Mouse (Mus musculus): ENCODE data around the gene Coq9. TPM values are rescaled to one million over a fixed set of nuclear protein-coding genes. Genes with fewer than 3 reads are reported as not detected.

Coq9 gene
- polyA plus RNA-seq (2012; rRNA removed): 166 and 176 TPM in 2 replicates

GRCm38 (mm10) chr8:94837662-94838574, at the start of gene Coq9, which contains the start of gene Ciapin1:
Gene Coq9 (plus strand): TSS chr8:94838321.
Gene Ciapin1 (minus strand): TSS chr8:94838358.
- peak; percentile 26; the same call in 1 of the 2 replicates for TF ChIP-seq CTCF (IDR thresholded peaks at IDR 0.05; ENCODE audit: borderline replicate concordance, control insufficient read depth, extremely low read depth, insufficient read depth, low read length, poor library complexity)
- TF ChIP-seq POLR2A (IDR thresholded peaks at IDR 0.05; ENCODE audit: control insufficient read depth, extremely low read depth, insufficient read depth, low read length, poor library complexity): peak; percentile 94
- H3K4me3 ChIP-seq (ENCODE audit: control insufficient read depth, insufficient read depth, low read length): peak within 1 kb of the TSS; percentile 88
- peak; percentile 96 for DNase-seq
- H3K27ac ChIP-seq (ENCODE audit: control insufficient read depth, insufficient read depth, low read length): peak within 1 kb of the TSS; percentile 58
- peaks cover 8% of the 10 kb centered on the region for H3K4me1 ChIP-seq (replicated peaks; ENCODE audit: control insufficient read depth, insufficient read depth, low read length)
- H3K27me3 ChIP-seq (ENCODE audit: control insufficient read depth, insufficient read depth, low read length): no peaks in the 10 kb centered on the region
- H3K36me3 ChIP-seq (ENCODE audit: control insufficient read depth, insufficient read depth, low read length): no peaks in the 10 kb centered on the region
- under 1% methylated on average over 82 of the region's 82 CpGs for WGBS

- TF ChIP-seq POLR2A (IDR thresholded peaks at IDR 0.05; ENCODE audit: control insufficient read depth, extremely low read depth, insufficient read depth, low read length, poor library complexity) (no peak), CTCF (IDR thresholded peaks at IDR 0.05; ENCODE audit: borderline replicate concordance, control insufficient read depth, extremely low read depth, insufficient read depth, low read length, poor library complexity) (no peak)
- H3K4me3 ChIP-seq (ENCODE audit: control insufficient read depth, insufficient read depth, low read length): no peak overlapping the region
- 93% methylated on average over 10 of the region's 10 CpGs for WGBS
- H3K27ac ChIP-seq (ENCODE audit: control insufficient read depth, insufficient read depth, low read length): no peak overlapping the region
- no peaks in the 10 kb centered on the region for H3K4me1 ChIP-seq (replicated peaks; ENCODE audit: control insufficient read depth, insufficient read depth, low read length)
- H3K36me3 ChIP-seq (ENCODE audit: control insufficient read depth, insufficient read depth, low read length): no peaks in the 10 kb centered on the region
- no peak for DNase-seq
- H3K27me3 ChIP-seq (ENCODE audit: control insufficient read depth, insufficient read depth, low read length): no peaks in the 10 kb centered on the region
These were observed 48.7 kb upstream of the Coq9 start for GRCm38 (mm10) chr8:94789256-94789955.

GRCm38 (mm10) chr8:94794368-94794767, 43.8 kb upstream of the Coq9 start:
- 93% methylated on average over 4 of the region's 4 CpGs for WGBS
- no peaks in the 10 kb centered on the region for H3K4me1 ChIP-seq (replicated peaks; ENCODE audit: control insufficient read depth, insufficient read depth, low read length)

GRCm38 (mm10) chr8:94794782-94795181, 43.3 kb upstream of the Coq9 start:
- no peak for TF ChIP-seq CTCF (IDR thresholded peaks at IDR 0.05; ENCODE audit: borderline replicate concordance, control insufficient read depth, extremely low read depth, insufficient read depth, low read length, poor library complexity)
- no peak for TF ChIP-seq POLR2A (IDR thresholded peaks at IDR 0.05; ENCODE audit: control insufficient read depth, extremely low read depth, insufficient read depth, low read length, poor library complexity)
- Histone ChIP-seq H3K27me3 (ENCODE audit: control insufficient read depth, insufficient read depth, low read length) (no peaks in the 10 kb centered on the region), H3K27ac (ENCODE audit: control insufficient read depth, insufficient read depth, low read length) (no peak overlapping the region), H3K4me3 (ENCODE audit: control insufficient read depth, insufficient read depth, low read length) (no peak overlapping the region), H3K4me1 (replicated peaks; ENCODE audit: control insufficient read depth, insufficient read depth, low read length) (no peaks in the 10 kb centered on the region), H3K36me3 (ENCODE audit: control insufficient read depth, insufficient read depth, low read length) (no peaks in the 10 kb centered on the region)
- 90% methylated on average over 2 of the region's 2 CpGs for WGBS
- no peak for DNase-seq

More at GRCm38 (mm10) chr8:94794368-94794767, 43.8 kb upstream of the Coq9 start:
- no peaks in the 10 kb centered on the region for H3K27me3 ChIP-seq (ENCODE audit: control insufficient read depth, insufficient read depth, low read length)
- TF ChIP-seq POLR2A (IDR thresholded peaks at IDR 0.05; ENCODE audit: control insufficient read depth, extremely low read depth, insufficient read depth, low read length, poor library complexity): no peak
- no peak for TF ChIP-seq CTCF (IDR thresholded peaks at IDR 0.05; ENCODE audit: borderline replicate concordance, control insufficient read depth, extremely low read depth, insufficient read depth, low read length, poor library complexity)
- no peak for DNase-seq
- H3K36me3 ChIP-seq (ENCODE audit: control insufficient read depth, insufficient read depth, low read length): no peaks in the 10 kb centered on the region
- H3K4me3 ChIP-seq (ENCODE audit: control insufficient read depth, insufficient read depth, low read length): no peak overlapping the region
- H3K27ac ChIP-seq (ENCODE audit: control insufficient read depth, insufficient read depth, low read length): no peak overlapping the region

- DNase-seq: no peak
- no peak overlapping the region for H3K4me3 ChIP-seq (ENCODE audit: control insufficient read depth, insufficient read depth, low read length)
- no peaks in the 10 kb centered on the region for H3K27me3 ChIP-seq (ENCODE audit: control insufficient read depth, insufficient read depth, low read length)
- peaks cover 12% of the 10 kb centered on the region for H3K4me1 ChIP-seq (replicated peaks; ENCODE audit: control insufficient read depth, insufficient read depth, low read length)
- 26% methylated on average over 7 of the region's 7 CpGs for WGBS
- no peak for TF ChIP-seq CTCF (IDR thresholded peaks at IDR 0.05; ENCODE audit: borderline replicate concordance, control insufficient read depth, extremely low read depth, insufficient read depth, low read length, poor library complexity)
- no peak for TF ChIP-seq POLR2A (IDR thresholded peaks at IDR 0.05; ENCODE audit: control insufficient read depth, extremely low read depth, insufficient read depth, low read length, poor library complexity)
- H3K36me3 ChIP-seq (ENCODE audit: control insufficient read depth, insufficient read depth, low read length): no peaks in the 10 kb centered on the region
- H3K27ac ChIP-seq (ENCODE audit: control insufficient read depth, insufficient read depth, low read length): no peak overlapping the region
These were observed 37.7 kb upstream of the Coq9 start for GRCm38 (mm10) chr8:94800278-94800968.

All from thymus, adult 2 months (tissue).